Mouse (Mus musculus) right cerebral cortex, postnatal 36 days (tissue): ENCODE measurements around the gene Rbms3.

Source experiments
- DNase-seq, 2 experiments: peaks; one replicate each; pipeline ENCODE4 v3.0.0; 2022; ENCODE audit warnings: low spot score in 2 of 2, mixed read lengths in 1 of 2

Gene Rbms3

DNA sequence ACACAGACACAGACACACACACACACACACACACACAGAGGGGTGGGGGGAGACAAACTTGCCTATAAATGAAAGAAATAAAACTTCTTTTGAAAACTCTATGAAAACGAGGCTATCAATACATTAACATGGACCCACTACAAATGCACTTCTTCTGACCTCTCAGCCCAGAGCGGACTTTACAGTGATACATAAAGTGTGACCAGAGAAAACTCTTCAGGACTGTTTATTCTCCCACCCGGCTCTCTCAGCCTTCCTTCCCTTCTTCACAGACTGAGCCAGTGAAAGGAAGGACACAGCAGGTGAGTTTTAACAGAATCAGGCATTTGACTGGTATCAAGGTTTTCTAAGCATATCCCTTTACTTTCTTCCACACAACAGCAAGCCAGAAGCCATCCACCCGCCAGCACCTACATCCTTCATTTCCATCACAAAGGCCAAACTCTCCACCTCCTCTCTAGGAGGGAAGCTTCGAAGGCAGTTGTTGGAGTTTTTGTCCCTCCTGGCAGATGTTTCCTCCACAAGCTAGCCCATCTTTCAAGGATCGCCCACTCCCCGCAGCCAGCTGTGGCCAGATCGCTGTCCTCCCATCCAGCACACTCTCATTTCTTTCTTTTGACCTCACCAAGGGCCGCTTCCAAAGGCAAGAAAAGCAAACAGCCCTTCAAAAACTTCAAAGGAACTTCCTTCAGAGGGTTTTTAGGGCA is 980.5 kb downstream of the Rbms3 start:
- no peak for DNase-seq

DNA sequence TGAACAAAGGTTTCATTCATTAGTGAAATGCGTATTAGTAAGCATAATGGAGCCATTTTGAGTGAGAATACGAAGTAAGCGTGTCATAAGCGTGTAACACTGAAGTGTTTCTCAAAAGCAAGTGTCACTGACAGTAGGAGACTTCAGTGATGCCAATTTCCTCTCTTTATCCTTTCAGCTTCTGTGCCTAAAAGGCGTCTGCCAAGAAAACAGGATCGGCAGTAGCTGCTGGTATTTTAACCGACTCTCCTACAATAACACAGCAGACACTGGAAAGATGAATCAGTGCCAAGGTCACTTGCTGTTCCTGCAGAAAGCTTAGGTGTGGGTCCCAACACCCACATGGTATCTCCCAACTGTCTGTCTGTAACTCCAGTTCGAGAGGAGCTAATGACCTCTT is 985.1 kb downstream of the Rbms3 start:
- DNase-seq, result no peak

DNA sequence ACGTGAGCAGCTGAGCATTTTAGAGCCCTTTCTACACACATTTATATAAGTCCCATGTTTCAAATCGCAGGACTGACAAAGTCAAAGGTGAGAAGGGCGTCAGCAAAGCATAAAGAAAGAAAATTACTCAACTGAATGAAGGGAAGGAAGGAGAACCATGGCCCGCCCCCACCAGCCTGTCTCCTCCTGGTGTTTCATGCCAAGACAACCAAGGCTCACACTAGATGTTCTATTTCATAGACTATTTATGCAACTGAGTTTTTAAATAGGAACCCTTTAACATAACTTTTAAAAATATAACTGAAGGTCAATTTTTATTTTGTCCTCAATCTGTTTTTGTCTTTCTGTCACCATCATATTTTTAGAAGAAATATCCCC is 989.4 kb downstream of the Rbms3 start:
- peak in 1 of 2 experiments; percentile 13 for DNase-seq

DNA sequence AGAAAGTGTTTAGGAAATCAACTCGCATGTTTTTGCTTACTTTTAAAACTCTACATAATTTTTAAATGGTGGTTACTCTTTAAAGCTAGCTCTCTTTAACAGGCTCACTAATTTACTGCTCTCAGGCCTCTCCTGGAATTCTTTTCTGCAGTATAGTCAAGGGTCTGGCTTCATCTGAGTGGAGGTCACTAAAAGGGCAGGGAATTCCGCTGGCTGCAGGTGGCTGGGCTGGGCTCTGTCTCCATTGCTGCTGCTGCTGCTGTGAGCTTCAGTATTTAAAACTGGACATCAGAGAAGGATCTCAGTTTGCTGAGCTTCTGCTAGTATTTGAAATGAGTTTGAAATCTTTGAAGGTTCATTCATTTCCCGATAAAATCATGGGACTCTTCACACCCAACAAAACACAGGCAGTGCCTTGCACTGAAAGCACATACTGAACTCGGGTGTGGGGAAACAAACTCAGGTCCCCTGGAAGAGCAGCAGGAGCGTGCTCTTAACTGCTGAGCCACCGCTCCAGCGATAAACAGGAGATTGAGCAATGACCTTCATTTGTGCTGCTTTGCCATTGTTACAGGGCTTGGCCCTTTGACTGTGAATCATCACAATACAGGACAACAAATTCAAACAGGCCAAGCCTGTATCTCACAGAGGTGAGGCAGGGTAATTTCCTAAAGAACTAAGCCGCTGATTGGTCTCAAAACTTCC is 990.0 kb downstream of the Rbms3 start:
- DNase-seq, result no peak

DNA sequence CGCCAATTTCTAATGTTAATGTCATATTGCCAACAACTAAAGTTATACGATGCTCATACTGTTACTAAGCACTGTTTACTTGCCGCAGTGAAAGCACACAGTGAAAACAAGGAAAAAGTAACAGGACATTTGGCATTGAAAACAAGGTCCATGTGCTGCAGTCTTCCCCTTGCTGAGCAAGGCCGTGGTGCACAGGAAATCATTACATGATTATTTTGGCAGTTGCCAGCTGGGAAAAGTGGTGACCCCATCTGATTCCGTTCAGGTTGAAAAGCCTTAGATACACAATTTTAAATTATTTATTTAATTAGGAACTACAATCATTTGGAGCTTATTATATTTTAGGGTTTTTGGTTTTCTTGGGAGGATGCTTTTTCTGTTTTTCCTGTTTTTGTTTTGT is 995.9 kb downstream of the Rbms3 start:
- no peak for DNase-seq

DNA sequence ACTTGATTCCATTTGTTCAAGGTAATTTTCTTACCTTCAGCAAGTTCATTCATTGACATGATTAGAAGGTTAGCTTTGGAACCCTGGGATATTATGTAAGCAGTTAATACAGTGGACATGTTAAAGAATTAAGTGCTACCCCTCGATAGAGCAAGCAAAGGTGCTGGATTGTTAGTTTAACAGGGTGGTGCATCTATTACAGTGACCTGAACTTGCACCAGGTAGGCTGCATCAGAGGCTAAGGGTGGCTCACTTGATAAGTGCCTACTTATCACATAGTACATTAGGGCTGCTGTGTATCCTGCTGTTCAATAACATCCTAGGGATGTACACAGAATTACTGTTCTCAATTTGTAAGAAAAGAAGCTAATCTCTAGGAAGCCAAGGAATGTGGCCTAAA is 996.6 kb downstream of the Rbms3 start:
- no peak for DNase-seq

DNA sequence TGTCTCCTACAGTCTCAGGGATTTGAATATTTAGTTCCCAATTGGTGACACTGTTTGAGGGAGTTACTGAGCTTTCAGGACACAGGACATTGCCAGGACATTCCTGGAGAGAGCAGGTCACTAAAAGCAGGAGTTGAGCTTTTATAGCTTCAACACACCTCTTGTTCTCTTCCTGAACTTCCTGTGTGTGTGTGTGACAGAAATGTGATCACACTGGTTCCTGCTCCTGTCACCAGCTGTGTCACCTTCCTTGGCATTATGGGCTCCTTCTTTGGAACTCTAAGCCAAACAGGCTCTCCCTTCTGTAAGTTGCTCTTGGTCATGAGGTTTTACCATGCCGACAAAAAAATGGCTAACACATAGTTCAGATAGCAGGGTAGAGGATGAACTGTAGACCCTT is 997.9 kb downstream of the Rbms3 start:
- DNase-seq, result no peak

DNA sequence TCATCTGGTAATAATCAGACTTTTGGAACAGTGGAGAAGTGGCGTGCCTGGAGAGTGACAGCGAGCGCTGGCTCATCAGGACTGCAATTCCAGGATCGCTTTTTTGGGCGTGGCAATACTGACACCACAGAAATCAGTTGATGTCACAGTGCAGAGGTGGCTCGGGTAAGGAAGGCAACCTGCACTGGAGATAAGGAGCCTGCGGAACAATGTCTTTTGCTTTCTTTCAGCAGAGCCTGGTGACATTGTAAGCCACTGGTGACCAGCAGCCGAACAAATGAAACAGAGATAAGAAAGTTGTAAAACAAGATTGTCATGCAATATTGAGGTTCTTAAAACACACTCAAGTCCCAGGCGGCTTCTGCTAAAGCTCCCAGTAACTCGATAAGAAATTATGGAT is 998.9 kb downstream of the Rbms3 start:
- no peak for DNase-seq

DNA sequence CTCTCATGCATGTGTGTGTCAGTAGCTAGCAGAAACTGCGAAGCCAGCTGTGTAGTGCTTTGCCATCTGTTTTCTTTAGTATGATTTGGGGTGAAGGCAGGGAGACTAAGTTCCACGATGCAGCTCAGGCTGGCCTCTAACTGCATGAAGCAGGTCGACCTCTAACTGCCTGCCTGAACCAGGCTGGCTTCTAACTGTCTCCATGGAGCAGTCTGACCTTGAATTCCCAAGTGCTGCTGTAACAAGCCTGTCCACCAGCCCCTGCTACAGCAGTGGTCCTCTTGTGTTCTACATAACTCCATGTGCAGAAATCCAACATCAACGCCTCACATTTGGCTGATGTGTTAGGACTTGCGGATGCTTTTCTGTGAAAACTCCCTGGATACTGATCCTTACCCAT is 1009.3 kb downstream of the Rbms3 start:
- DNase-seq, result peak in 1 of 2 experiments; percentile 6

DNA sequence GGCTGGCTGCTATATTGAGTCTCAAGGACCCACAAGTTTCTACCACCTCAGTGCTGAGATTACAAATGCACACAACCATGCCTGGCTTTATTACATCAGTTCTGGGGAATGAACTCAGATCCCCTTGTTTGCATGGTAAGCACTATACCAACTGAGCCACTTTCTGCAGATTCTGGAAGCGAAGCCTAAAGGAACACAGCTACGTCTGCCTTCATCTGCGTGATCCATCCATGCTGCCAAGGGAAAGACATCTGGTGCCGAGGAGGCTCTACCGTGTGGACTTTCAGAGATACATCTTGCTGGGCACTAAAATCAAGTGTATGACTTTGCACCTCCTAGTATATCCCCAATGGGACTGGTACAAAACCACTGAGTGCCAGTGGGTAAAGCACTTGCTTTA is 1010.8 kb downstream of the Rbms3 start:
- peak in 1 of 2 experiments; percentile 4 for DNase-seq

DNA sequence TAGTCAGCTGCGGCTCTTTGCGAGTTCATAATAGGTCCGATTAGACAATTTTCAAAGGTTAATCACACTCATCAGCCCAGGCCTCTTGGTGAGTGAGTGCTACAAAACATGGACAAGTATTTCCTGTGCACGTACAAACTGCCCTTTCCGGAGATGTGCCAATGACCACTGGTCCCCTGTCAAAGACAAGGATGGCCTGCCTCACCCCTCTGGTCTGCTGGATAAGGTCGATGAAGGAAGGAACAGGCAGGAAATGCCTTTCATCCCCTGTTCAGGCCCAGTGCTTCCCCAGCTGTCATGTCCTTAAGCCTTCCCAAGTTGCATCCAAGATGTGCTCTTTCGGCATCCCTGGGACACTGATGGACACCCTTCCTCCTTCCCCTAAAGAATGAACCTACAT is 1016.4 kb downstream of the Rbms3 start:
- DNase-seq, result no peak

DNA sequence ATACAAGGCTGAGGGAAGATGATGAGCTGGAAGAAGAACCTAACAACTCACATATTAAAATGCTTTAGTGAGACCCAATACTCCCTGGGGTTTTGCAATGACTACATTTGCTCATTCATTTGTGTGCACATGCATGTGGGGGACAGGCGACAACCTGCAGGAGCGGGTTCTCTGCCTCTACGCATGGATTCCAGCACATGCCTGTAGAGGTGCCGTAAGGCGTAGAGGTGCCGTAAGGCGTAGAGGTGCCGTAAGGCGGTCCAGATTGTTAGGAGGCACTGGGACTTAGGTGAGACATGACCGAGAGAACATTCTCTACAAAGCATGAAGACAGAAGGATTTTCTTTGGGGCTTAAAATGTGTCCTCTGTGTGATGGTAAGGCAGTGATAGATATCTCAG is 1033.7 kb downstream of the Rbms3 start:
- no peak for DNase-seq

DNA sequence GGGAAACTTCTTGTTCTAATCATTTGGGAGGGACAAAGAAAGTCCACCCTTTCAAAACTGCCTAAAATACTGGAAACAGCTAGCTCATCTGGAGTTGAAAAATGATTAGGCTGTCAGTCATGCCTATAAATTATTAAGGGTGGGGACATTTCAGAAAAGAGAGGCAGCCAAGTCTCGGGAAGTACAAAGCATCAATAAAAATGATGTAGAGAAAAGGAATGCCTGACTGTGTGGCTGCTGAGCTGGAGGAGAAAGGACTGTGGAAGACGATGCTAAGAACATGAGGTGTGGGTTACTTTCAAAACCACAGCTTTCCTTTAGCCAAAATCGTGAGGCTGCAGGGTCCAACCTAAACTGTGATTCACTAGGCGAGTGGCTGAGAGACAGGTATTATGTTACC is 1037.2 kb downstream of the Rbms3 start:
- no peak for DNase-seq

DNA sequence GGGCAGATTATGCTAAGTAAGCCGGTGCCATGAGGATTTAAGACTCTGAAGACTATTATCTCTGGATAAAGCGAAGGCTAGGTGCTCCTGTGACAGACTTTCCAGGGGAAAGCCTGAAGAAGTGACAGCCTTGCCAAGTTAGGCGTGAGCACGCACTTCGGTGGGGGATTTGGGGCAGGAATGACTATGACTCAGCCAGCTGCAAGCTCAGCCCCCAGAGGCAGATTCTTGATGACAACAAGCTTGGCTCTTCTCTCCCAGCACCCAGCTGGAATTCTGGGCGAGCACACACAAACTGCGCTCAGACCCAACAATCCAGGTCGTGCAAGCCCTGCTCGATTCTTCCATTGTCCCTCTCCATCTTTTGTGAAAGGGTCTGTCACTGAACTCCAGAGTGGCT is 1038.6 kb downstream of the Rbms3 start:
- peak; percentile 6 to 21 for DNase-seq

DNA sequence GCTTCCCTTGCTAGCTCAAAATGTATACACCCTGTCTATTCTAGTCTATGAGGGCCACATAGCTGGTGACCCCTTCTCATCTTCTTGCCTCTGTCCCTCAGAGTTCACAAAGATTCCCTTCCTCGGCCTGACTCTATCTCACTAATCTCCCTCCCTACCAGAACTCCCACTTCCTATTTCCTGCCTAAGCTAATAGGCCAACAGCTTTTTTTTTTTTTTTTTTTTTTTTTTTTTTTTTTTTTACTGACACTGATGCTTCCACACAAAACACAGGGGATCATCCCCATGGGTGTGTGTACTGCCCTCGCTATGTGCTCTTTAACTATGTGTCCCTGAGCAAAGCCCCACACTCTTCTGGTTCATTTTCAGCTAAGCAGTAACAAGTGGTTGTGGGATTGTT is 1060.0 kb downstream of the Rbms3 start:
- no peak for DNase-seq

DNA sequence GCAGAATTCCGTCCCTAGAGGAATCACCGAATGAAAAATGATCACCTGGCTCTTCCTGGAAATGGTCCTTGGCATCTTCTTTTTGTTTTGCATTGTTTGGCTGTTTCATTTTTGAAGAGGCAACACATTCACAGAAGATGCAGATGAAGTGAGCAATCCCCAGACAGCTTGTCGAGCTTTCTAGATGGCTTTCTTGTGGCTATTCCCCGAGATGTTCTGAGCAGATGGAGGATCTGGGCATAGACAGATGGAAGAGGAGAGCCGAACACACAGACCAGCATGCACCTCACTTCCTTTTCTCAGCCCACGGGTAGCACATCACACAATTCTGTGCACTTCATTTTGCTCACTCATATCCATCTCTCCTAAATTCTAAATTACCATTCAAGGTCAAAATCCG is 1063.0 kb downstream of the Rbms3 start:
- DNase-seq, result peak in 1 of 2 experiments; percentile 7

DNA sequence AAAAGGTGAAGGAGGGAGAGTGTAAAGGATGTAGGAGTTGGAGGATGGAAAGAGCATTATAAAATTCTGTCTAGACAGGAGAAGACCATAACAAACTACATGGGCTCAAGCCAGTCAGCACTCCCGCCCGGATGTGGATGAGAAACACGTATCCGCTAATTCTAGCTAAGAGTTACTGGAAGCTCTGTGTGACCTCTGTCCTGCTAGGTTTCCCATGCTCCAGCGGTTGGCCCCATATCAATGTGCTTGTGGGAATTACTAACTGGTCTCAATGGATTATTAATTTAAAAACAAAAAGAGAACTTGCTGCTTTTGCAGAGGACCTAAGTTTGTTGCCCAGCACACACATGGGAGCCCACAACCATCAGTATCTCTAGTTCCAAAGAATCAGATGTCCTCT is 1071.9 kb downstream of the Rbms3 start:
- DNase-seq, result no peak

DNA sequence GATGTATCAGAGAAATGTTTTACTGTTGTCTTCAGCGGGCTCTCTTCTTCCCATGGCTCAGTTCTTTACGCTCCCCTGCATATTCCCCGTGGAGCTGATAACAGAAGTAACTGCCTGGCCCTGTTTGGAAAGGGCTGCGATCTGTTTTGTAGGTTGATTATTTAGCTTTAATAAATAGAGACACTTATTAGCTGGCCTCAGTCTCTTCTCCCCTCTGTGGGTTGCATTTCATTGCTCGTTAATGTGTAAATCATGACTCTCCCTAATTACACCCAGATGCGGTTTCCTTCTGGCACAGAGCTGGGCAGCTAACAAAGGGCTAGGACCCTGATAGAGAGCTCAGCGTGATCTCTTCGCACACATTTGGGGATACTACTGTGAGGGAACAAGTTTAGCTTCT is 1073.1 kb downstream of the Rbms3 start:
- DNase-seq, result no peak

DNA sequence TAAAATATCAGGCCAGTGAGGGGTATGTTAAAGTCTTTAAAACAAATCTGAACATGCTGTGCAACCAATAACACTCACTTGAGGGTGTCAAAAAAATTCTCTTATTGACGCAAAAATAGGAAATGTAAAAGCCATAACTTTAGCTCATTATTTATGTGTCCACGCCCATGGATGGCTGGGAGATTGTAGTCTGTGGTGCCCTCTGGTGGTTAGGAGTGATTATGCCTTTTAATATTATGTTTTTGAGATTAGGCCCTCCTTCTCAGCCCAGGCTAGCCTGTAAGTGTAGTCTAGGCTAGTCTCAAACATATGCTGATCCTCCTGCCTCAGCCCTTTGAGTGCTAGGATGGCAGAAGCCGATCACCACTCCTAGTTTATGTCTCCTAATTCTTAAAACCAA is 1076.5 kb downstream of the Rbms3 start:
- no peak for DNase-seq

DNA sequence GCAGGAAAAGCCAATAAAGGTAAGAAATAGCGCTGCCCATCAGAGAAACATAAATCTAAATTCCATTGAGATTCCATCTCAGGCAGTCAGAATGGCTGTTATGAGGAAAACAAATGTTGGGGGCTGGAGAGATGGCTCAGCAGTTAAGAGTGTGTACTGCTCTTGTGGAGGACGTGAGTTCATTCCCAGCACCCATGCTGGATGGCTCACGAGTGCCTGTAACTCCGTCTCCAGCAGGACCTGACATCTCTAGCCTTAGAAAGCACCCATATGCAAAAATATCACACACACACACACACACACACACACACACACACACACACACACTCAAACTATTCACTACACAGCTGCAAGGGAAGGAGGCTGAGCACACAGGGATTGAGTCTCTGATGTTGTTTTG is 1083.6 kb downstream of the Rbms3 start:
- no peak for DNase-seq

DNA sequence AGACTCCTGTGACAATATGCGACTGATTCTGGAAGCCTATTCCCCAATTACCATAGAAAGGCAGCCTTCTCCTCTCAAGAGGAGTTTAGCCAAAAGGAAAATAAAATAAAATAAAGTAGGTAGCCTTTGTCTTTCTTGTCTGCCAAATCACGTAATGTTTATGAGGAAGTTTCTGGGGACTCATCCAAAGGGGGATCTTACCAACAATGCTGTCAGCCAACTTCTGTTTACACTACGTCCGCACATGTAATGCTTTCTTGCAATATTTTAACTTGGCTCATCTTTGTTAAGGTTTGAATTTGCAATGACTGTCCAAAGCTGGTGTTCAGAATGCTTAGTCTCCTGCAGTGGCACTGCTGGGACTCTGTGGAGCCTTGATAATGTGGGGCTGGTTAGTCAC is 1086.9 kb downstream of the Rbms3 start:
- no peak for DNase-seq

DNA sequence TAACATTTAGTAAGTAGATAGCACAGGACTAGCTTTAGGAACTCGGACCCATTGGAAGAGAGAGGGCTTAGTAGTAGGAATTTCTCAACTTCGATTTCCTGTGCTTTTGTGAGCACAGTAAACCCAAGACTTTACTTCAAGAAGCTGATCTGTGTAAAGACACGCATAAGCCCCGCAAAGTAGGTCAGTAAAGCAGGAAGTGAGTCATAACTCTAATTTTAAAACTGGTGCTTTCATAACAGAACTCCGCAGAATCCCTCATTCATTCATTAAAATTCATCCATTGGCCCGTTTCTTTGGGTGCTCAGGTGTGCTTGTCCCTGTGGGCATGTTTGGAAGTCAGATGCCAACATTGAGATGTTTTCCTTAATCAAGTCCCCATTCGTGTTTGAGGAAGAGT is 1087.7 kb downstream of the Rbms3 start:
- DNase-seq, result peak in 1 of 2 experiments; percentile 7

DNA sequence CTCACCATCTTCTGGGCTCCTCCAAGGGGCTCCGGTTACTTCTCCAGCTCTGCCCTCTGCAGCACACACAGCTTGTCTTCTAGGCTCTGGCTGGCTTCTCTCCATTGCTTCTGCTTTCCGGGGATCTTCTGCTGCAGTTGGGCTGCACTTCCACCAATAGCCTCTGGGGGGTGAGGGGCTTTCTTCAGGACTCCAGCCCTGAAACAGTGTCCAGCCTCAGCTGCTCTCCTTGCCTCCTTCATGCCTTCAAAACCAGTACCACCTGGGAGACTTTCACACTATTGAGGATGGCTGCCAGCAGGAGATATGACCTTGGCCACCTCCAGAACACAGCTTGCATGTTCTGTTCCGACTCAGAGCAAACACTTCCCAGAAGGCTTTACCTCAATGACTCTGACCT is 1094.0 kb downstream of the Rbms3 start:
- DNase-seq, result no peak

DNA sequence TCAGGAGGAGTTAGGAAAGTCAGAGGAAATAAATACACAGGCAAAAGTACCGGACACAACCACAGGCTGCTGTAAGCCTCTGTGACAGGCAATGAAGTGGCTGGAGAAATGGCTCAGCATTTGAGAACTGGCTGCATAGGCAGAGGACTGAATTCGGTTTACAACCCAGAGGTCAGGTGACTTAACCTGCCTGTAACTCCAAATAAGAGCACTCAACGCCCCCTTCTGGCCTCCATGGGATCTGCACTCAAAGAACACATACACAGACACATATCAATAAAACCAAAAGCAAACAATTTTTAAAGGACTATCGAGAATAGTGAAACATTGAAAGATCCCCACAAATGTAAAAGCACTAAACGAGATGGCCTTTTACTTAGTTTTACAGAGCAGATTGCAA is 1096.3 kb downstream of the Rbms3 start:
- no peak for DNase-seq
